Mouse (Mus musculus): ENCODE data around the gene Atp5d.

- TF ChIP-seq CTCF (IDR thresholded peaks at IDR 0.05; ENCODE audit: borderline replicate concordance, extremely low read depth, insufficient read depth, insufficient read length) = no peak
- TF ChIP-seq POLR2A (IDR thresholded peaks at IDR 0.05; ENCODE audit: borderline replicate concordance, extremely low read depth, insufficient read depth, insufficient read length, poor library complexity, severe bottlenecking) = peak; percentile 85
Measured at GRCm38 (mm10) chr10:80115290-80115943, 23.0 kb upstream of the Atp5d start, which contains the start of gene Stk11.

All from brain, embryonic 14.5 days (tissue).